Mouse (Mus musculus) heart, embryonic 15.5 days (tissue): ENCODE measurements at regions not wholly inside any gene's neighbourhood (a gene's known extent, or its start where the extent isn't known, plus 50 kb on each side); places are given as distances from the start of the nearest gene placed in this dataset.
"Not testable (repeated sequence)": the region's sequence is repeated elsewhere in the genome, so short reads cannot be mapped to it uniquely, and the experiment has no call there.

ENCODE experiments used
- ATAC-seq: fragments of 200-750 bp; cut with Nextera tagmentation; replicated peaks from 2 replicates; pipeline ENCODE4 v1.8.0; 2017; ENCODE audit warnings: low read depth, moderate TSS enrichment; ENCODE audit not compliant: insufficient number of reproducible peaks, insufficient read depth, low FRiP score
- H3K27ac ChIP-seq: fragments of 300-500 bp; sonication (generic); 2 replicates; pipeline ENCODE4 v1.5.1; 2015; ENCODE audit warnings: mild to moderate bottlenecking, inconsistent platforms
- H3K27me3 ChIP-seq: fragments of 300-500 bp; sonication (generic); 2 replicates; pipeline ENCODE4 v1.6.1; 2015; ENCODE audit warnings: inconsistent platforms
- H3K36me3 ChIP-seq: fragments of 300-500 bp; sonication (generic); 2 replicates; pipeline ENCODE4 v1.6.1; 2015; ENCODE audit warnings: mild to moderate bottlenecking, inconsistent platforms
- H3K4me1 ChIP-seq: fragments of 300-500 bp; sonication (generic); replicated peaks from 2 replicates; pipeline ENCODE4 v1.6.1; 2015; ENCODE audit warnings: inconsistent platforms
- H3K4me2 ChIP-seq: fragments of 300-500 bp; sonication (generic); 2 replicates; pipeline ENCODE4 v1.6.1; 2015; ENCODE audit warnings: inconsistent platforms, mild to moderate bottlenecking, moderate library complexity
- H3K4me3 ChIP-seq: fragments of 300-500 bp; sonication (generic); 2 replicates; pipeline ENCODE4 v1.5.1; 2015; ENCODE audit warnings: mild to moderate bottlenecking, inconsistent platforms
- H3K9ac ChIP-seq: fragments of 300-500 bp; sonication (generic); 2 replicates; pipeline ENCODE4 v1.6.1; 2015; ENCODE audit warnings: mild to moderate bottlenecking, inconsistent platforms
- H3K9me3 ChIP-seq: fragments of 300-500 bp; sonication (generic); replicated peaks from 2 replicates; pipeline ENCODE4 v1.6.1; 2016; ENCODE audit warnings: inconsistent platforms
- WGBS: fragments of 180-500 bp; shearing (Covaris S2); methylation state at CpG from one replicate; pipeline ENCODE4 v1.1.7; 2015; ENCODE audit warnings: mixed read lengths; 5-methylcytosine and 5-hydroxymethylcytosine counted together

GRCm38 (mm10) chr10:14966771-14967170, 248.8 kb upstream of the Gje1 start:
- H3K27ac ChIP-seq, H3K4me2 ChIP-seq, H3K36me3 ChIP-seq, H3K9me3 ChIP-seq, ATAC-seq, H3K4me1 ChIP-seq, H3K9ac ChIP-seq, H3K27me3 ChIP-seq, H3K4me3 ChIP-seq: not testable (repeated sequence)
- 74% methylated on average over 3 of the region's 3 CpGs for WGBS

DNA sequence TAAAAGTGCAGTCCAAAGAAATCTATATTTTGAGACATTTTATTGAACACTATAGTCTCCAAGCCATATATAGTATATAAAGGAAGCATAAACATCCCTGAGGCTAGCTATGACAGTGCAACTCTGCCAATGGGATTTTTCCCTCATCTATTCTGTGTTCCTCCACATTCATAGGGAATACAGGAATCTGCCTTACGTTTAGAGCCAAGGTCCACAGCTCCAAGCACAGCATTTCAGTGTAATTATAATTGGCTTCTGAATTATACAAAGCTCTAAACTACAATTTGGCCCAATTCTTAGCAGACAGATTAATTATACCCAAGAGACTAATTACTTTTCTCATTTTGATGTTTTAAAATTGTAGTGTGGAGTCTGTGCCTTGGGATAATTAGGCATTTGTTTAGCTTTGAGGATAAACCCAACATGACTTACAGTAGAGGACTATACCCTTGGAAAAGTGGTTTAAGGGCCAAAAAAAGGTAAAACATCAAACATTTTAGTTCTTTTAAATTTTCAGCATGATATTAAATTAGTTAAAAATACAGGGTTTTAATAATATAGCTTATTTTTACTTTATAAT, 235.0 kb upstream of the Gje1 start:
- Histone ChIP-seq H3K27ac (no peak overlapping the region), H3K4me1 (no peaks in the 10 kb centered on the region), H3K4me3 (no peak overlapping the region), H3K4me2 (no peak overlapping the region), H3K27me3 (no peaks in the 10 kb centered on the region), H3K9ac (no peak overlapping the region), H3K9me3 (no peaks in the 10 kb centered on the region), H3K36me3 (no peaks in the 10 kb centered on the region)
- ATAC-seq, result no peak
- WGBS, result 43% methylated on average over 1 of the region's 1 CpGs

DNA sequence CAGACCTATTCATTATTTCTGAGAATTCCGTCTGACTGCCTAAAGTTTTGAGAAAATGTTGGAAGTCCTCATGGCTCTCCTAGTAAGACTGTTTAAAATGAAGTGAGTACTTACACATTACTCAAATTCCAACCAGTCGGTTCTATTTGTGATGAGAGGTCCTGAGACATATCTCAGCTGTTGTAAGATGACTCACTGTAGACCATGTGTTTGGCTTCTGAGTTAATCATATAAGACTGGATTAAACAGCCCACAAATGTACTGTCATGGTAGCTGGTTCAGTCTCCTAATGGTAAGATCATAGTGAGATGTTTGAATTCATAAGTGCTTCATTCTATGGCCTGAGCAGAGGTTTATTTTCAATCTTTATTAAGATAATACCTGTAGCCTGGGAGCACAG, 223.9 kb upstream of the Gje1 start:
- ATAC-seq, result no peak
- Histone ChIP-seq H3K9ac (no peak overlapping the region), H3K27ac (no peak overlapping the region), H3K4me1 (no peaks in the 10 kb centered on the region), H3K9me3 (no peaks in the 10 kb centered on the region), H3K4me2 (no peak overlapping the region), H3K36me3 (no peaks in the 10 kb centered on the region), H3K27me3 (no peaks in the 10 kb centered on the region), H3K4me3 (no peak overlapping the region)
- 39% methylated on average over 2 of the region's 2 CpGs for WGBS
